Mouse (Mus musculus) urinary bladder, adult 18-20 months (tissue): ENCODE data around the gene Atm.

Experiments used
- DNase-seq, 2 experiments: peaks; one replicate each; pipeline ENCODE4 v3.0.0; 2022; ENCODE audit warnings: low spot score in 2 of 2, mixed read lengths in 2 of 2

Gene Atm

DNA sequence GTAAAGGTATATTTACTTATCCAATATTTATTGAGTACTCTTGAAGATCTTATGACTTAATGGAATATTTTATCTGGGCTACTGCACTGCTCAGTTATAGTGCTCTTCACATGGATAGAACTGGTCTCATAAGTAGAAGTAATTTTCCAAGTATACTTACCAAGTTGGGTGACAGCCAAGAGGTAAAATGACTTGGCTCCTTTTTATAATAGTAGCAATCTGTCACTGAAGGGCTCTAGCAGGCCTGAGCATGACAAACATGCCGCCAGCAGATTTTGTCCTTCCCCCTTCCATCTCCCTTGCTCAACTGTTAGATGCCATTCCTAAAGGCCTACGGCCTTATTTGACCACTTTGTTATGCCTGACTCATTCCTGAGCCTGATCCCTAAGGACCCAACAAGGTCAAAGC lies 127.6 kb downstream of the Atm start:
- DNase-seq = no peak

DNA sequence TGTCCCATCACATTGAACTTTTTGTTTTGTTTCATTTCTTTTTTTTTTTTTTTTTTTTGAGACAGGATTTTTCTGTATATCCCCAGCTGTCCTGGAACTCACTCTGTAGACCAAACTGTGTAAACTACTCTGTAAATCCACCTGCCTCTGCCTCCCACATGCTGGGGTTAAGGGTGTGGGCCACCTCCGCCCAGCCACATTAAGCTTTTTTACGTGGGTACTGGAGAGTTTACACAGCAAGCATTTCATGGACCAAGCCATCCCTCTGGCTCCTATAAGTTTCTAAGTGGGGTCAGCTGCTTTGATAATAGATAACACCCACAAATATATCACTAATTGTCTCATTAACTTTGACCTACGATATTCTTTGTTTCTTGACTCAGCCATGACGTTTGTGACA lies 128.0 kb downstream of the Atm start:
- no peak for DNase-seq

DNA sequence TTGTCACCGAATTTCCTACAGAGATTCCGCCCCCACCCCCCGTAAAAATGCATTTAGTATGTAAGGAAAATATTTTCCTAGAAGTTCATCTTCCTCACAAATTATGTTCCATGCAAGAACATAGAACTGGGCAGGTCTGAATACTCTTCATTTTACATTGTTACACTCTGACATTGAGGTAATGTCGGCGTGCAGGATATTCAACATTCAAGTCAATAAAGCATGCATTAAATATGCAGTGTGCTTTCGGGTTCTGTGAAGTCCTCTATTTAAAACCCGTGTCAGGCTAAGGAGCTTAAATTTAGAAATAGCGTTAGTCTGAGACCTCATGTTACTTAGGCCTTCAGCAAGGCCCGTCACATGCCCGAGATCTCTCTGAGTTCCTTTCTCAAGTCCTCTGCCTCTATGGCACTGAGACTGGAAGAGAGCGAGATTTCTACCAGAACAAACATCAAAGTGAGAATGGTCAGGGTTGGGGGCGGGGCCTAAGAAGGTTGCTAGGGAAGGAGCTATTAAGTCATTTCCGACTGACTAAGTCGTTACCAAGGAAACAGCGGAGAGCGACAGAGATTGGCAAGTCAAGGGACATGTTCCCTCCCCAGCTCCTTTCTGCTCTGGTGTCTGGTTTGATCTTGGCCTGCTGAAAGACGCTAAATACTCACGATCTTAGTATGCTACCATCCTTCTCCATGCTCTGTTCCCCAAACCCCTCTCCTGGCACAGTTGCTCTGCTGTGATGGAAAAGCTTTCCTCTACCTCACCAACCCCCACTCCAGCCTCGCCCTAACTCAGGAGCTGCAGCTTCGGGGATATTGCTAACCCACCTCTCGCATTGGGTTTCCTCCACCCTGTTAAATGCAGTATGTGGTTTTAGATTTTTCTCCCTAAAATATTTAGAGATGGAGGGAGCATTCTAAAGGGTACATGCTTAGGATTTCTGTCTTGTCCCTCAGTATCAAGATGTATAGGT lies 131.5 kb downstream of the Atm start:
- DNase-seq = peak in 1 of 2 experiments; percentile 44

DNA sequence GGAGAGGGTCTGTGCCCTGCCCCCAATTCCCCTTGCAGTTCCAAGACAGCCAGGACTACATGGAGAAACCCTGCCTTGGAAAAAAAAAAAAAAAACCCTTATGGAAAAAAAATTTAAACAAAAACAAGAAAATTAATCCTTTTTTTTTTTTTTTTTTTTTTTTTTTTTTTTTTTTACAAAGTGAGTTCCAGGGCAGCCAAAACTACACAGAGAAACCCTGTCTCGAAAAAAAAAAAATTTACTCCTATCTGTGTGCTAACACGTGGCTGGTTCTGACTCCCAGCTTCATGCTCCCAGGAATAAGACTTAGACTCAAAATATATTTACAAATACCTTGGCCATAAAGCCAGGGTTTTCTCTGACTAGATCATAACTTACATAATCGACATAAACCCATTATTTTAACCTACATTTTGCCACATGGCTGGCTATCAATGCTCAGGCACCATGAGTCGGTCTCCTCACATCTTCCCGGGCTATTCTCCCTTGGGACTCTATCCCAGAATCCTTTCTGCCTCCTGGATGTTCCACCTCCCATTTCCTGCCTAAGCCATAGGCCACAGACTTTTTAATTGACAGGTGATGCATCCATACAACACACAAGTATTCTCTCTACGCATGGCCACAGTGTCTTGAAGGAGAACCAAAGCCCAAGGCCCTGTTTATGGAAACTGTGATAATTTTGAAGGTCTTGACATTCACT lies 132.3 kb downstream of the Atm start:
- no peak for DNase-seq

DNA sequence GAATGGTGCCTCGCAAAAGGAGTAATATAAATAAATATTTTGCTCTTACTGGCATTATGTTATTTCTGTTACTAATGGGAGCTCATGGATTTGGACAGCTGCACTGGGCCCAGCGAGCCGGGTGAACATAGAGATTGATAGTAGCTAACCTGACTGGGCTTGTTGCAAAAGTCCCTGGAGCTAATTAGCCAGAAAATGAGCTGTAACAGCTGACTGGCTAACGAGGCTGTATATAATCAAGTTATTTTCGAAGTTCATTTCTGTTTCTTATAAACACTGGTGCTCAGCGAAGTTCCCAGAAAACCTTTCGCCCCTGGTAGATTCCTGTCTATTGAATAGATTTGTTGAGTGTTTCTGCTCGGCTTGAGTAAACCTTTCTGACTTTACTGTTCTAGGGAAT lies 133.5 kb downstream of the Atm start:
- no peak for DNase-seq

DNA sequence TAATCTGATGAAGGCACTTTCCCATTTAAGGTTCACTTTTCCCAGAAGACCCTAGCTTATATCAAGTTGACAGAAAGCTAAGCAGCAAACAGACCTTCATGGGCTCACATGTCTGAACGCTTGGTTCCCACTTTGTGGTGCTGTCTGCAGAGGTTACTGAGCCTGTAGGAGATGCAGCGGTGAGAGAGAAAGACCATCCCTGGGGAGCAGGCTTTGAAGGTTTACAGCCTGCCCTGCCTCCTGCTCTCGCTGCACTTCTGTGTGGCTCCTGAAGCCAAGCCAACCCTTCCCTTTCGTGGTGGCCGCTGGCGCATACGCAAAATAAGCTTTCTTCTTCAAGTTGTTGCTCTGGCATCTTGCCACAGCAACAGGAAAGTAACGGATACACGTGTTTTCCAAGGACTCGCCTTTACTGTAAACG lies 134.2 kb downstream of the Atm start, which contains the start of gene 4930550C14Rik:
4930550C14Rik (plus strand) TSS at position 35 of the 421 bp plus-strand sequence.
- no peak for DNase-seq

DNA sequence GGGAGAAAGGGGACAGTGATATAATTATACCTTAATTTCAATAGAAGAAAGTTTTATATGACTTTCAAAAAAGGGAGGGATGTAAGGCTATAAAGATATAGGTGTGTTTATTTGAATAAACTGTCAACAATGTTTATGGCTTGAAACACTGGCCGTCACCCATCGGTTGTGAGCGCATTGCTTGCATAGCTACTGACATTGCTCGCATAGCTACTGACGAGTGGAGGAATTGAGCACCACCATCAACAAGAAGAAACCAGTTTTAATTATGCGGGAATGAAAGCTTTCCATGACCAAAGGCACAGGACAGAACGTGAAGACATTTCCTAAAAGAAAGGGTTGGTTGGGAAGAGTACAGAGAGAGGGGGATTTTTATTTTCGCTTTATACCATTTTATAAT lies 135.4 kb downstream of the Atm start:
- no peak for DNase-seq

- no peak for DNase-seq
These were observed 135.8 kb downstream of the Atm start for GRCm38 (mm10) chr9:53400696-53401095.

DNA sequence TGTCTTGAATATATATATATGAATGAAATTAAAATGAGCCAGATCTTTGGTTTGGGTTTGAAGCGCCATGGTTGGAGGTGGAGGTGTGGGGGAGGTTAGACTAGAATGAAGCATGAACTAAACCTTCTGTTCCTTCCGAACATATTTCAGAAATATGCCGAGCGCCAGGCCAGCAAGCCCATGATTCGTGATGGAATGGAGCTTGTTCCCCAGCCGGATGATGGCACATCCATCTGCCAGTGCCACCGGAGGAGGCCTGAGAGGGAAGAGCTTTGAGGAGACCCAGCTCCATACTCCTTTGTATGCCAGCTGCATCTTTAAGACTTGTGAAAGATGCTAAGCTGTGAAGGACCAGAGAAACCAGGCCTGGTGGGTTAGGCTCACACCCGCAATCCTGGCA lies 137.0 kb downstream of the Atm start:
- DNase-seq = no peak

- no peak for DNase-seq
These were observed 138.2 kb downstream of the Atm start for GRCm38 (mm10) chr9:53398388-53398700.

GRCm38 (mm10) chr9:53397685-53398387 lies 138.7 kb downstream of the Atm start:
- no peak for DNase-seq

DNA sequence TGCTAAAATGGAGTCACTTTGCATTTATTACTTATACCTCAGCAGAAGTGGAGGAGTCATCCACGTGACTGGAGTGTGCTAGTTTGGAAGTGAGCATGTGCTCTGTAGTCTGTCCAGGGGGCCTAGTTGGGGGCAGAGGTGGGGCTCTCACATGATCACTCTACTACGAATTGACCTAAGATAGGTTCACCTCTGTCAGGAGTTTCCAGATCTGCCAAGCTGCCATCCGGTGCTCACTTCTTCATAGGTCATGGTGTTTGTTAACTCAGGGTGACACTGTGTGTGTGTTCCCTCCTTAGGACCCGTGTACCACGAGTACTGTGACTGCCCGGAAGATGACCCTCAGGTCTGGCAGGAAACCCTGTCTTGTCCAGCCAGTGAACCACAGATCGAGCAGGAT lies 146.4 kb downstream of the Atm start:
- DNase-seq = no peak
